Comparison of ENCODE assay signal across 8 mouse cellular contexts in genomic region chr2:163853461-163853901, GRCm38 (mm10). TPM values are rescaled to one million over a fixed set of nuclear protein-coding genes. Genes with fewer than 3 reads are reported as not detected.
DNase-seq lines count a peak whose midpoint lies in the region; ATAC-seq and TF ChIP-seq lines count a peak whose summit lies in the region.

Gene Kcnk15, plus strand, starts transcription at chr2:163853651.

- TF ChIP-seq CTCF in bone marrow macrophage, adult 2 months (IDR thresholded peaks at IDR 0.05; ENCODE audit: low read depth, low read length) = peak; percentile 31; the same call in 1 of the 2 replicates

- peaks cover 10% of the 10 kb centered on the region for H3K4me1 ChIP-seq in kidney, embryonic 15.5 days
- H3K4me1 ChIP-seq in bone marrow macrophage, adult 2 months (ENCODE audit: control insufficient read depth, insufficient read depth, low read length) = no peaks in the 10 kb centered on the region
- H3K4me1 ChIP-seq in forebrain, embryonic 16.5 days (replicated peaks; ENCODE audit: control insufficient read depth, insufficient read depth, low read length) = peaks cover 7% of the 10 kb centered on the region; the same call in 1 of the 2 replicates

- peaks cover 88% of the 10 kb centered on the region for H3K27me3 ChIP-seq in kidney, embryonic 15.5 days
- peaks cover 71% of the 10 kb centered on the region for H3K27me3 ChIP-seq in forebrain, embryonic 16.5 days (replicated peaks; ENCODE audit: control insufficient read depth, insufficient read depth, low read length)

- no peak for ATAC-seq in kidney, embryonic 15.5 days (replicated peaks; ENCODE audit: low FRiP score)
- ATAC-seq in forebrain, embryonic 16.5 days = 0 out of 2 replicates have a peak, but pooled peaks have one; percentile 15

- H3K9ac ChIP-seq in kidney, embryonic 15.5 days = no peak within 1 kb of the TSS
- no peak within 1 kb of the TSS for H3K9ac ChIP-seq in forebrain, embryonic 16.5 days (replicated peaks; ENCODE audit: low read depth, low read length)

- H3K4me3 ChIP-seq in kidney, embryonic 15.5 days (replicated peaks) = peak within 1 kb of the TSS; percentile 28
- H3K4me3 ChIP-seq in bone marrow macrophage, adult 2 months (ENCODE audit: insufficient read depth, low read length) = no peak within 1 kb of the TSS
- peak within 1 kb of the TSS; percentile 11 for H3K4me3 ChIP-seq in forebrain, embryonic 16.5 days (replicated peaks; ENCODE audit: low read length)

- H3K9me3 ChIP-seq in kidney, embryonic 15.5 days (replicated peaks) = no peaks in the 10 kb centered on the region
- no peaks in the 10 kb centered on the region for H3K9me3 ChIP-seq in forebrain, embryonic 16.5 days (ENCODE audit: control insufficient read depth, low read length)

- intact Hi-C loops in left cerebral cortex, postnatal 25 days (cut with DNase I) = no loop called here

- no peak within 1 kb of the TSS for H3K27ac ChIP-seq in kidney, embryonic 15.5 days
- H3K27ac ChIP-seq in bone marrow macrophage, adult 2 months (ENCODE audit: insufficient read depth, low read depth, low read length) = no peak within 1 kb of the TSS
- H3K27ac ChIP-seq in forebrain, embryonic 16.5 days (ENCODE audit: low read length) = no peak within 1 kb of the TSS

- H3K4me2 ChIP-seq in kidney, embryonic 15.5 days = peak within 1 kb of the TSS; percentile 42
- H3K4me2 ChIP-seq in forebrain, embryonic 16.5 days (ENCODE audit: low read length) = peak within 1 kb of the TSS; percentile 24; the same call in 1 of the 2 replicates

- H3K36me3 ChIP-seq in kidney, embryonic 15.5 days = no peaks in the 10 kb centered on the region
- no peaks in the 10 kb centered on the region for H3K36me3 ChIP-seq in forebrain, embryonic 16.5 days (ENCODE audit: control insufficient read depth, insufficient read depth)

- 1% methylated on average over 38 of the region's 38 CpGs for WGBS in kidney, embryonic 15.5 days
- 2% methylated on average over 38 of the region's 38 CpGs for WGBS in forebrain, embryonic 16.5 days

- TF ChIP-seq POLR2A in bone marrow macrophage, adult 2 months (IDR thresholded peaks at IDR 0.05; ENCODE audit: borderline replicate concordance, low read depth, low read length) = no peak

- no peak for DNase-seq in kidney, adult 9 months
- DNase-seq in mesoderm, embryonic 11.5 days (ENCODE audit: low read depth, low spot score) = peak; percentile 23
- peak; percentile 67 for DNase-seq in thymus, postnatal 4 days
- DNase-seq in urinary bladder, postnatal 14 days (ENCODE audit: low spot score) = no peak
- no peak for DNase-seq in left cerebral cortex, postnatal 25 days (ENCODE audit: low spot score in 2 of 2)

RNA-seq across cellular contexts. Expression of gene Kcnk15, which starts in this region (rescaled TPM):
- polyA plus RNA-seq in kidney, embryonic 15.5 days (2015; fragmentation: Nextera tagmentation; extraction: Ambion mirVana) = not detected in 2 replicates
- not detected in 2 replicates for polyA plus RNA-seq in bone marrow macrophage, adult 2 months (2012; ENCODE audit: insufficient read depth, insufficient read length, missing spikeins)
- not detected in 2 replicates for polyA plus RNA-seq in forebrain, embryonic 16.5 days (2015; fragmentation: Nextera tagmentation; extraction: Ambion mirVana)
- total RNA-seq in left cerebral cortex, postnatal 25 days (2021) = under 1 TPM; 0.23 to 0.25 TPM

Comparison
In these comparisons a context has a peak if more than half of its experiments do, and no peak if none do; other contexts are left out.
1. Peak in ATAC-seq, H3K4me3 ChIP-seq and H3K4me2 ChIP-seq in forebrain, embryonic 16.5 days; RNA of the gene not detected or under 1 TPM.
2. DNase-seq: peak in mesoderm, embryonic 11.5 days (single experiment) and thymus, postnatal 4 days (single experiment); none in kidney, adult 9 months (single experiment), urinary bladder, postnatal 14 days (single experiment) and left cerebral cortex, postnatal 25 days (0 of 2).